Mouse (Mus musculus) right cerebral cortex, adult 18-20 months (tissue): ENCODE results near the gene Gm4985.
"Not testable (repeated sequence)": the region's sequence is repeated elsewhere in the genome, so short reads cannot be mapped to it uniquely, and the experiment has no call there.

Source experiments
- DNase-seq: peaks from one replicate; pipeline ENCODE4 v3.0.0; 2022; ENCODE audit warnings: mixed read lengths

Gm4985 gene

GRCm38 (mm10) chrX:23958834-23959233 lies at the start of gene Gm4985:
Gene Gm4985 (minus strand): TSS chrX:23958934.
- DNase-seq, result not testable (repeated sequence)

- no peak for DNase-seq
These were observed 4.6 kb downstream of the Gm4985 start for GRCm38 (mm10) chrX:23954161-23954560.
